ENCODE assay signal across 20 mouse cellular contexts in the genomic region with DNA sequence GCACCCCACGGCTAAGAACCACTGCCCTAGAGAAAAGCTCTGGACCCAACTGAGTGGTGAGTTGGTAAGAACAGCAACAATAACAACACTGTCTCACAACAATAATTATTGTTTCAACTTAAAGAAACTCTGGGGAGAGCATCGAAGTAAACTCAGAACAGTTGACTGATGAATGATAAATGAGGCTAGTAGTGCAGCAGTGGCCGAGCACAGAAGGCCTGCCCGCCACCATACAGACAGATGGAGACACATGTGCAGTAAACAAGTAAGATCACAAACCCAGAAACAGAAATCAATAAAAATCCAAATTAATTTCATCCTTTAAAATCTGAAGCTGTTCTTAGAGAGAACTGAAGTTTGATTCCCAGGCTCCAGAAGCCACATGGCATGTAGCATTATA.
DNase-seq lines count a peak whose midpoint lies in the region; ATAC-seq and TF ChIP-seq lines count a peak whose summit lies in the region.
"Had no signal": no experiment of that assay in that cellular context is flagged by ENCODE, and none has a peak within 500 bp of the region (broad histone marks: within the 10 kb centered on the region; RNA-seq: fewer than 3 reads in every experiment).

No protein-coding gene starts in this region.

- no peak for ATAC-seq in forebrain, embryonic 13.5 days
- ATAC-seq in lung, embryonic 14.5 days (ENCODE audit: insufficient read depth) = peak; percentile 35; the same call in 1 of the 2 replicates
- ATAC-seq in hindbrain, embryonic 13.5 days (ENCODE audit: low FRiP score) = no peak
- ATAC-seq in kidney, embryonic 14.5 days (ENCODE audit: low FRiP score, low TSS enrichment) = no peak
- ATAC-seq: liver, postnatal 0 days had no signal

- no peak for DNase-seq in forebrain, embryonic 10.5 days (ENCODE audit: extremely low spot score, low spot score)
- DNase-seq in lung, embryonic 14.5 days = peak; percentile 16
- DNase-seq in lung, adult 2 months = no peak
- peak; percentile 21 for DNase-seq in ZHBTc4 (ENCODE audit: low read depth, low spot score)
- no peak for DNase-seq in heart, adult 8-10 months (ENCODE audit: low spot score)
- DNase-seq: adrenal gland, postnatal 10 days; cerebellum, adult 11 months; cerebellum, postnatal 25 days; kidney, adult 18-20 months; kidney, postnatal 14 days; liver, postnatal 0 days; right cerebral cortex, postnatal 25 days; thymus, postnatal 4 days had no signal

- H3K4me2 ChIP-seq in forebrain, embryonic 13.5 days = no peak overlapping the region
- no peak overlapping the region for H3K4me2 ChIP-seq in lung, embryonic 14.5 days
- H3K4me2 ChIP-seq in hindbrain, embryonic 13.5 days = no peak overlapping the region
- H3K4me2 ChIP-seq in kidney, embryonic 14.5 days (replicated peaks; ENCODE audit: low read depth, low read length) = no peak overlapping the region
- H3K4me2 ChIP-seq: embryonic facial prominence, embryonic 12.5 days; limb, embryonic 15.5 days; neural tube, embryonic 15.5 days had no signal

- H3K9ac ChIP-seq in forebrain, embryonic 13.5 days = no peak overlapping the region
- no peak overlapping the region for H3K9ac ChIP-seq in lung, embryonic 14.5 days
- no peak overlapping the region for H3K9ac ChIP-seq in hindbrain, embryonic 13.5 days
- no peak overlapping the region for H3K9ac ChIP-seq in kidney, embryonic 14.5 days (ENCODE audit: low read depth, low read length)
- H3K9ac ChIP-seq: embryonic facial prominence, embryonic 12.5 days; limb, embryonic 15.5 days; liver, postnatal 0 days; neural tube, embryonic 15.5 days had no signal

- H3K4me1 ChIP-seq in forebrain, embryonic 13.5 days = peaks cover 8% of the 10 kb centered on the region; the same call in 1 of the 2 replicates
- H3K4me1 ChIP-seq in forebrain, embryonic 10.5 days = no peaks in the 10 kb centered on the region
- H3K4me1 ChIP-seq in lung, embryonic 14.5 days (ENCODE audit: insufficient read depth) = no peaks in the 10 kb centered on the region
- no peaks in the 10 kb centered on the region; the same call in 1 of the 2 replicates for H3K4me1 ChIP-seq in lung, adult 2 months (ENCODE audit: control insufficient read depth, insufficient read depth, low read length)
- H3K4me1 ChIP-seq in hindbrain, embryonic 13.5 days (replicated peaks) = 0 out of 2 replicates have a peak, but pooled peaks cover 3% of the 10 kb centered on the region
- no peaks in the 10 kb centered on the region for H3K4me1 ChIP-seq in kidney, embryonic 14.5 days (ENCODE audit: control insufficient read depth, insufficient read depth, low read length)
- H3K4me1 ChIP-seq: embryonic facial prominence, embryonic 12.5 days; limb, embryonic 15.5 days; neural tube, embryonic 15.5 days had no signal

- no peak for TF ChIP-seq CTCF in lung, embryonic 14.5 days (IDR thresholded peaks at IDR 0.05; ENCODE audit: low read depth)
- TF ChIP-seq CTCF in lung, adult 2 months (IDR thresholded peaks at IDR 0.05; ENCODE audit: insufficient read depth, low read length) = no peak

- no peak for TF ChIP-seq POLR2A in lung, adult 2 months (IDR thresholded peaks at IDR 0.05; ENCODE audit: borderline replicate concordance, extremely low read depth, low read depth, low read length)

- no peaks in the 10 kb centered on the region for H3K9me3 ChIP-seq in forebrain, embryonic 13.5 days (replicated peaks)
- H3K9me3 ChIP-seq in forebrain, embryonic 10.5 days = no peaks in the 10 kb centered on the region
- H3K9me3 ChIP-seq in lung, embryonic 14.5 days (ENCODE audit: low read depth, low read length) = no peaks in the 10 kb centered on the region
- no peaks in the 10 kb centered on the region for H3K9me3 ChIP-seq in hindbrain, embryonic 13.5 days
- H3K9me3 ChIP-seq in kidney, embryonic 14.5 days (ENCODE audit: control insufficient read depth, low read length) = no peaks in the 10 kb centered on the region
- H3K9me3 ChIP-seq: embryonic facial prominence, embryonic 12.5 days; limb, embryonic 15.5 days; neural tube, embryonic 15.5 days had no signal

- 36% methylated on average over 4 of the region's 4 CpGs for WGBS in forebrain, embryonic 13.5 days
- 68% methylated on average over 4 of the region's 4 CpGs for WGBS in forebrain, embryonic 10.5 days
- WGBS in lung, embryonic 14.5 days = 36% methylated on average over 4 of the region's 4 CpGs
- WGBS in lung, adult 2 months = 51% methylated on average over 4 of the region's 4 CpGs
- 20% methylated on average over 4 of the region's 4 CpGs for WGBS in hindbrain, embryonic 13.5 days
- 64% methylated on average over 4 of the region's 4 CpGs for WGBS in kidney, embryonic 14.5 days

- no peak overlapping the region for H3K4me3 ChIP-seq in forebrain, embryonic 13.5 days
- H3K4me3 ChIP-seq in forebrain, embryonic 10.5 days = no peak overlapping the region
- H3K4me3 ChIP-seq in lung, embryonic 14.5 days (ENCODE audit: low read depth, low read length) = no peak overlapping the region
- no peak overlapping the region for H3K4me3 ChIP-seq in lung, adult 2 months (replicated peaks; ENCODE audit: extremely low read depth, low read depth, low read length)
- no peak overlapping the region for H3K4me3 ChIP-seq in hindbrain, embryonic 13.5 days
- no peak overlapping the region for H3K4me3 ChIP-seq in kidney, embryonic 14.5 days (ENCODE audit: low read length)
- H3K4me3 ChIP-seq: embryonic facial prominence, embryonic 12.5 days; limb, embryonic 15.5 days; neural tube, embryonic 15.5 days had no signal

- no peaks in the 10 kb centered on the region for H3K36me3 ChIP-seq in forebrain, embryonic 13.5 days (ENCODE audit: poor library complexity, severe bottlenecking)
- H3K36me3 ChIP-seq in forebrain, embryonic 10.5 days (replicated peaks) = 0 out of 2 replicates have a peak, but pooled peaks cover 2% of the 10 kb centered on the region
- H3K36me3 ChIP-seq in lung, embryonic 14.5 days (ENCODE audit: insufficient read depth) = no peaks in the 10 kb centered on the region
- H3K36me3 ChIP-seq in hindbrain, embryonic 13.5 days = 0 out of 2 replicates have a peak, but pooled peaks cover 2% of the 10 kb centered on the region
- no peaks in the 10 kb centered on the region for H3K36me3 ChIP-seq in kidney, embryonic 14.5 days (ENCODE audit: control insufficient read depth, insufficient read depth, low read length)
- H3K36me3 ChIP-seq: embryonic facial prominence, embryonic 12.5 days; limb, embryonic 15.5 days; neural tube, embryonic 15.5 days had no signal

- no peaks in the 10 kb centered on the region for H3K27me3 ChIP-seq in forebrain, embryonic 13.5 days
- H3K27me3 ChIP-seq in forebrain, embryonic 10.5 days (ENCODE audit: poor library complexity, severe bottlenecking) = no peaks in the 10 kb centered on the region
- H3K27me3 ChIP-seq in lung, embryonic 14.5 days (ENCODE audit: insufficient read depth, low read length) = no peaks in the 10 kb centered on the region
- no peaks in the 10 kb centered on the region for H3K27me3 ChIP-seq in hindbrain, embryonic 13.5 days
- no peaks in the 10 kb centered on the region for H3K27me3 ChIP-seq in kidney, embryonic 14.5 days (ENCODE audit: control insufficient read depth, insufficient read depth, low read length)
- H3K27me3 ChIP-seq: CH12.LX; embryonic facial prominence, embryonic 12.5 days; limb, embryonic 15.5 days; neural tube, embryonic 15.5 days had no signal

- peak overlapping the region; percentile 62 for H3K27ac ChIP-seq in forebrain, embryonic 13.5 days
- no peak overlapping the region for H3K27ac ChIP-seq in forebrain, embryonic 10.5 days
- peak overlapping the region; percentile 54 for H3K27ac ChIP-seq in lung, embryonic 14.5 days (ENCODE audit: low read depth)
- H3K27ac ChIP-seq in hindbrain, embryonic 13.5 days = peak overlapping the region; percentile 41; the same call in 1 of the 2 replicates
- no peak overlapping the region for H3K27ac ChIP-seq in kidney, embryonic 14.5 days (ENCODE audit: low read depth, low read length)
- H3K27ac ChIP-seq: embryonic facial prominence, embryonic 12.5 days; limb, embryonic 15.5 days; neural tube, embryonic 15.5 days had no signal

Comparison
In these comparisons a context has a peak if more than half of its experiments do, and no peak if none do; other contexts are left out.
1. H3K27ac ChIP-seq: peak in forebrain, embryonic 13.5 days (single experiment), lung, embryonic 14.5 days (single experiment) and hindbrain, embryonic 13.5 days (single experiment); none in forebrain, embryonic 10.5 days (single experiment) and kidney, embryonic 14.5 days (single experiment).
2. DNase-seq: peak in lung, embryonic 14.5 days (single experiment) and ZHBTc4 (single experiment); none in forebrain, embryonic 10.5 days (single experiment), lung, adult 2 months (single experiment) and heart, adult 8-10 months (single experiment).